Mouse (Mus musculus): ENCODE results near the gene Ccm2. TPM values are rescaled to one million over a fixed set of nuclear protein-coding genes. Genes with fewer than 3 reads are reported as not detected.

Ccm2 gene
- total and polyA plus RNA-seq, 2 experiments from 2014 or later, result 77.5 to 80.2 TPM

DNA sequence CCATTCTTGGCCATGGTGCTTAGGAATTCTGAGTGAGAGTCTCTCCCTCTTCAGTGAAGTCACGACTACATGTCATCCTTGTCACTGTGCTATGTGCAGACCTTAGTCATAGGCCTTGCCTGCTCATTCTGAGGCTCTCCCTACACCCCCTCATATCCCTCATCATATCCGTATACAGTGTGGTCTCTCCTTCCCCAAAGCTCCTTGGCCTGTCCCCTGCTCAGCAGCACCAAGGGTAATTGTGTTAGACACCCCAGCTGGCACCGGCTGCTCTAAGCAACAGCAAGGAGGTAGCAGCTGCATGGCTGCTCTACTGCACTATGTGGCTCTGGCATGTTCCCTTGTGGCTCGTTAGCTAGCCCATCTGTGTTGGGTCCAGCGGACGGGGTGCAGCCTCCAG is 97.9 kb downstream of the Ccm2 start:
- Histone ChIP-seq H3K36me3 (ENCODE audit: insufficient read depth, low read length) (no peaks in the 10 kb centered on the region), H3K4me1 (ENCODE audit: insufficient read depth, low read length) (no peaks in the 10 kb centered on the region), H3K27ac (no peak overlapping the region), H3K9ac (replicated peaks; ENCODE audit: low read length) (no peak overlapping the region), H3K4me3 (ENCODE audit: low read length) (no peak overlapping the region), H3K4me2 (ENCODE audit: low read depth, low read length) (no peak overlapping the region), H3K27me3 (ENCODE audit: insufficient read depth, low read length) (no peaks in the 10 kb centered on the region), H3K9me3 (ENCODE audit: low read length) (no peaks in the 10 kb centered on the region)
- TF ChIP-seq CTCF (IDR thresholded peaks at IDR 0.05; ENCODE audit: low read depth), result no peak
- DNase-seq (ENCODE audit: low spot score), result peak; percentile 11
- peak; percentile 50 for ATAC-seq
- 63% methylated on average over 6 of the region's 6 CpGs for WGBS

Other genes starting within 250 kb of the Ccm2 start
- 136 and 149 TPM in 2 replicates for gene Zmiz2, start 157.8 kb upstream of the Ccm2 start, total RNA-seq (2014; rRNA removed)
- gene Zmiz2, start 157.8 kb upstream of the Ccm2 start, polyA plus RNA-seq (2015; fragmentation: Nextera tagmentation; extraction: Ambion mirVana), result 27.0 and 29.0 TPM in 2 replicates
- 2,267 and 2,460 TPM in 2 replicates for gene Ppia, start 131.4 kb upstream of the Ccm2 start, total RNA-seq (2014; rRNA removed)
- 5,475 and 5,597 TPM in 2 replicates for gene Ppia, start 131.4 kb upstream of the Ccm2 start, polyA plus RNA-seq (2015; fragmentation: Nextera tagmentation; extraction: Ambion mirVana)
- 75.5 and 95.0 TPM in 2 replicates for gene H2afv, start 102.4 kb upstream of the Ccm2 start, total RNA-seq (2014; rRNA removed)
- 251 and 254 TPM in 2 replicates for gene H2afv, start 102.4 kb upstream of the Ccm2 start, polyA plus RNA-seq (2015; fragmentation: Nextera tagmentation; extraction: Ambion mirVana)
- gene Purb, start 71.0 kb upstream of the Ccm2 start, total RNA-seq (2014; rRNA removed), result 35.9 and 36.9 TPM in 2 replicates
- gene Purb, start 71.0 kb upstream of the Ccm2 start, polyA plus RNA-seq (2015; fragmentation: Nextera tagmentation; extraction: Ambion mirVana), result 17.1 and 17.9 TPM in 2 replicates
- gene Myo1g, start 25.9 kb upstream of the Ccm2 start, total RNA-seq (2014; rRNA removed), result 0.68 and 1.0 TPM in 2 replicates
- gene Myo1g, start 25.9 kb upstream of the Ccm2 start, polyA plus RNA-seq (2015; fragmentation: Nextera tagmentation; extraction: Ambion mirVana), result 0.39 and 0.50 TPM in 2 replicates
- gene Nacad, start 59.2 kb downstream of the Ccm2 start, total RNA-seq (2014; rRNA removed), result 84.0 and 84.9 TPM in 2 replicates
- gene Nacad, start 59.2 kb downstream of the Ccm2 start, polyA plus RNA-seq (2015; fragmentation: Nextera tagmentation; extraction: Ambion mirVana), result 54.7 and 56.7 TPM in 2 replicates
- gene Tbrg4, start 79.2 kb downstream of the Ccm2 start, total RNA-seq (2014; rRNA removed), result 44.0 and 53.5 TPM in 2 replicates
- gene Tbrg4, start 79.2 kb downstream of the Ccm2 start, polyA plus RNA-seq (2015; fragmentation: Nextera tagmentation; extraction: Ambion mirVana), result 31.3 and 34.7 TPM in 2 replicates
- gene Wap, start 91.8 kb downstream of the Ccm2 start, total RNA-seq (2014; rRNA removed), result not detected in 2 replicates
- not detected in 2 replicates for gene Wap, start 91.8 kb downstream of the Ccm2 start, polyA plus RNA-seq (2015; fragmentation: Nextera tagmentation; extraction: Ambion mirVana)
- 27.7 and 29.3 TPM in 2 replicates for gene Ramp3, start 111.6 kb downstream of the Ccm2 start, total RNA-seq (2014; rRNA removed)
- 23.9 and 24.2 TPM in 2 replicates for gene Ramp3, start 111.6 kb downstream of the Ccm2 start, polyA plus RNA-seq (2015; fragmentation: Nextera tagmentation; extraction: Ambion mirVana)